Mouse (Mus musculus) cerebellum, postnatal 14 days (tissue): ENCODE measurements around the gene Ptgdr2.
A peak's percentile ranks its signal among the peaks of the same experiment; 100 is the strongest.

Experiments used
- DNase-seq, 2 experiments: peaks; one replicate each; pipeline ENCODE4 v3.0.0; 2021; ENCODE audit warnings: mixed read lengths in 2 of 2

The Ptgdr2 gene

DNA sequence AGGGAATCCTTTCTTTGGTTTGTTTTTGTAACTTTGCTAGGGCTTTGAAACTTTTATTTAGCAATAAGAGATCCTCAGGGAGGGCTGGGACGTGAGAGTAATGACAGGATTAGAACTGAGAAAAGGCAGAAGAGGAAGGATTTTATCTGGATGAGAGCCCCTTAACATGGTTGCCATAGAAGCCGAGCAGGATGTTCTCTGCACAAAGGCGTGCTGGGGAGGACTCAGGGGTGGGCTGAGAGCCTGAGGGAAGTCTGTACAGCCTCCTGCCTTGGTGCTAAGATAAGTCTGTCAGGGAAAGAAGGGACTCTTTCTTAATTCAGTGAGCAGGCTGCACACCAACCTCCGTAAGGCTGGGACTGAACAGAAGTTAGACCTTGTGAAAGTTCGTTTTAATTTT is 1.9 kb upstream of the Ptgdr2 start:
- no peak for DNase-seq

DNA sequence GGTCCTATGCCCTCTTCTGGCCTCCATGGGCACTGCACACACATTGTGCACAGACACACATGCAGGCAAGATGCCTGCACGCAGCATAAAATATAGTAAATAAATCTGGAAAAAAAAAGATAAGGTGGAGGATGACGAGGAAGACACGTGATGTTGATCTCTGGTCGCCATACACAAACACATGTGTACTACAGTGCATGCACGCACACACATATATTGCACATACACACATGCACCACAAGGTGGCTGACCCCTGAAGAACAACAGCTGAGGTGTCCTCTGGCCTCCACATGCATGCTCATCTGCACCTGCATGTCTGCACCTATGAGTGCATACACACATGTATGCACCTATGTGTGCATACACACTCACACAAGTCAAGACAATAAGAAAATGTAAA is 883 bp upstream of the Ptgdr2 start:
- no peak for DNase-seq

DNA sequence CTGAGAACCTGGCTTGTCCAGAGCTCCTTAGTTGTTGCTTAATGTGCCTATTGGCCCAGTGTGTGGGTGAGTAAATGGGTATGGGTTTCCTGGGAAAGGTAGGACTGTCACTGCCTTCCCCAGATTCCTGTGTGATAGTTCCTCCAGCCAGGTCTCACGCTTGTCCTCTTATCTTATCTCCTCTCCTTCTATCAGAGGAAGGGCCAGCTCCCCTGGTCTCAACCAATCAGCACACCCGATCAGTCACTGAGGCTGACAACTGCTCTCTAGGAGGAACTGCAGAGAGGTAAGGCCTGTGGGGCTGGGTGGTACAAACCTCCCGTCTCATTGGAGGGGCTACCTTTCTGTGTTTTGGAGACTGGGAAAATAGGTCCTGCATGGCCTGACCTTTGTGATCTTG is 1.8 kb downstream of the Ptgdr2 start:
- DNase-seq: no peak

DNA sequence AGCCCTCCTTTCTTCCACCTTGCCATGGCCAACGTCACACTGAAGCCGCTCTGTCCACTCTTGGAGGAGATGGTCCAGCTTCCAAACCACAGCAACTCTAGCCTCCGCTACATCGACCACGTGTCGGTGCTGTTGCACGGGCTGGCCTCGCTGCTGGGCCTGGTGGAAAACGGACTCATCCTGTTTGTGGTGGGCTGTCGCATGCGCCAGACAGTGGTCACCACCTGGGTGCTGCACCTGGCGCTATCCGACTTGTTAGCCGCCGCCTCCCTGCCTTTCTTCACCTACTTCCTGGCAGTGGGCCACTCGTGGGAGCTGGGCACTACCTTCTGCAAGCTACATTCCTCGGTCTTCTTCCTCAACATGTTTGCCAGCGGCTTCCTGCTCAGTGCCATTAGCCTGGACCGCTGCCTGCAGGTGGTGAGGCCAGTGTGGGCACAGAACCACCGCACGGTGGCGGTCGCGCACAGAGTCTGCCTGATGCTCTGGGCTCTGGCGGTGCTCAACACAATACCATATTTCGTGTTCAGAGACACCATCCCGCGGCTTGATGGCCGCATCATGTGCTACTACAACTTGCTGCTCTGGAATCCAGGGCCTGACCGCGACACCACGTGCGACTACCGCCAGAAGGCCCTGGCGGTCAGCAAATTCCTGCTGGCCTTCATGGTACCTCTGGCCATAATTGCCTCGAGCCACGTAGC is 3.3 kb downstream of the Ptgdr2 start:
- peak; percentile 89 to 92 for DNase-seq

DNA sequence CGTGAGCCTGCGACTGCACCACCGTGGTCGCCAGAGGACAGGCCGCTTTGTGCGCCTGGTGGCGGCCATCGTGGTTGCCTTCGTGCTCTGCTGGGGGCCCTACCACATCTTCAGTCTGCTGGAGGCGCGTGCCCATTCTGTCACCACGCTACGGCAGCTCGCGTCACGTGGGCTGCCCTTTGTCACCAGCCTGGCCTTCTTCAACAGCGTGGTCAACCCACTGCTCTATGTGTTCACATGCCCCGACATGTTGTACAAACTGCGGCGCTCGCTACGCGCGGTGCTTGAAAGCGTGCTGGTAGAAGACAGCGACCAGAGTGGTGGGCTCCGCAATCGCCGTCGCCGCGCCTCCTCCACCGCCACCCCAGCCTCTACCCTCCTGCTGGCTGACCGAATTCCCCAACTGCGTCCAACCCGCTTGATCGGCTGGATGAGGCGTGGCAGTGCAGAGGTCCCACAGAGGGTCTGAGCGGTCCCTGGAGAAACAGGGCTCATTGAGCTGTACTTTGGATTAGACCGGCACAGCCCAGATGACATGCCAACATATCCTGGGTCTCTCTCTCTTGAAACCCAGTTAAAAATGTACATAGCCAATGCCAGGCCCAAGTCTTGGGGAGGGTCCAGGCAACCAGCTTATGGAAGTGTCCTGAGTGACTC is 4.0 kb downstream of the Ptgdr2 start:
- DNase-seq: peak in 1 of 2 experiments; percentile 44

DNA sequence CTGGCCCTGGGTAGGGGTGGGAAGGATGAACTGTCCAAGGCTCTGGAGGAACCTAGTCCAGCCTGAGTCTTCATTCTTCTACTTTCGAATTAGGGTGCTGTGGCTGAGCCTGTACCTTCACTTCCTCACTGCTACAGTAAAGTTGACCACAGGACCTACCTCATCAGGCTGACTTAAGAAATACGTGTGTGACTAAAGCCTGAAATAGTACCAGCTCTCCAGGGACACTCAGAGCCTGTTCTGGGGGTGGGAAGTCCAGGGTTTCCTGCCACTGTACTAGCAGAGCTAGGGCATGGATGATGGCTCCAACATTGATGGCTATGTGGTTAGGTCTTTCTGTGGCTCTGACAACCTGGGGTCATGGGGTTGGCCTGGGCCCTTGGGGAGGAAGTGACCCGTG is 7.0 kb downstream of the Ptgdr2 start:
- no peak for DNase-seq

DNA sequence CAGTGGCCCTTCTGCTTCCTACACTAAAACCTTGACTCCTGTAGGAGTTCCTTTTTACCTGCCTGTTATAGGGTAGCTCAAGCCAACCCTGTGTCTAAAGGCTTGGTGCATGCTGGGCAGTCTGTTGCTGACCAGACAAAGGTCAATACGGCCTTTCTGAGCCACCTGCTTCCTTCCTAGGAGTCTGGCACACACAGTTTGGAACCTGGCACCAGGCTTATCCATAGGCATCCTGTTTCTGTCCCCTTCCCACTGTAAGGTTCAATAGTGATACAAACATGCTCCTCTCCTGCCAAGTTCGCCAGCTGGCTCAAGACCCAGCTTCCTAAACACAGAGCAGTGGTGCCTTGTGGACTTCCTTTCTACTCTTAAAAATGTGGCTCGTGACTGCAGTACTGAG is 9.5 kb downstream of the Ptgdr2 start:
- DNase-seq: peak; percentile 29 to 54

DNA sequence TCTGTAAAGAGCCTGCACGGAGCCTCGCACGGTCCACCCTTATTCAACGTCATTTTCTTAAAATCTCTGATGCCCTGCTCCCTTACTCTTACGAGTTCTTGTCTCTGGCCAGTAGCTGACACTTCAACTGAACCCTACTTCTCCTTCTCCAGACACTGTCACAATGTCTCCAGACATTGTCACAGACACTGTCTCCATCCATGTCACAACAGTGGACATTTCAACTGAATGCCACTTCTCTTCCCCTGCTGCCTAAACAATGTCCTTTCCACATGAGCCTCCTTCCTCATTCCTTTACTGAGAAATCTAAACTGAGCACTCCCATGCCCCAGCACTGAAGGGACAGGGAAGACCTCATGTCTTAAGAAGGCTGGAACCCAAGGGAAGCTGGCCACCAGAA is 10.3 kb downstream of the Ptgdr2 start:
- DNase-seq: no peak

DNA sequence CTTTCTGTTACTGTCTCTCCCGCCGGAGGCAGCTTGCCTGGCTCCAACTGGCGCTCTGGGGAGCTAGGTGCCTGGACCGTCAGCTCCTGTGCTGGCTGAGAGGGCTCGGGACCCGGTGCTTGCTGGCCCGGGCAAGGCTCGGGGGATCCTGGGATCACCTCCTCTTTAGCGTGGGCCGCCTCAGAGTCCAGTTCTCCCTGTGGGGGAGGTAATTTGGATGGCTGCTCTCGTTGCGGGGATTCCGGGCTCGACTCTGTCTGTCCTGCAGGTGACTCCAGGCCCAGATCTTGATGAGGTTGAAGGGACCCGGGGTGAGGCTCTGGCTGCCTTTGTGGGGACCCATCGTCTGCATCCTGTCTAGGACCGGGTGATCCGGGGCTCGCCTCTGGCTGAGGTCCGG is 11.5 kb downstream of the Ptgdr2 start:
- DNase-seq: peak in 1 of 2 experiments; percentile 29

DNA sequence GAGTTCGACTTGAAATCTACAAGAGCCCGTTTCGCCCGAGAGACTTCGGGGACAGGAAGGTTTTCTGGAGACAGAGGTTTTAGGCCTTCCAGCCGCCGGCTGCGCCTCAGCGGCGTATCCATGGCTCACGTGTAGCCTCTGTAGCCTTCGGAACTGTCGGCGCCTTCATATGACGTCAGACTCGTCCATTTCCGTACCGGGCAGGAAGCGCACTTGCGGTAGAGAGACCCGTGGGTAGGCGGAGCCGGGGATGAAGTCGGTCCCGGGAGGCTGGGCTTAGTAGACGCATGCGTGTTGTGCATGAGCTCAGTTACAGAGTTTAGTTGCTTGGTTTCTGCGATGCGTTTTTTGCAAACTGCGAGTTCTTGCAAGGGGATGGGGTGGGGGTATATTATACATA is 12.2 kb downstream of the Ptgdr2 start, which contains the start of gene Ccdc86:
TSS of gene Ccdc86 (minus strand) at position 155 of the 400 bp plus-strand sequence.
- peak; percentile 96 to 97 for DNase-seq

DNA sequence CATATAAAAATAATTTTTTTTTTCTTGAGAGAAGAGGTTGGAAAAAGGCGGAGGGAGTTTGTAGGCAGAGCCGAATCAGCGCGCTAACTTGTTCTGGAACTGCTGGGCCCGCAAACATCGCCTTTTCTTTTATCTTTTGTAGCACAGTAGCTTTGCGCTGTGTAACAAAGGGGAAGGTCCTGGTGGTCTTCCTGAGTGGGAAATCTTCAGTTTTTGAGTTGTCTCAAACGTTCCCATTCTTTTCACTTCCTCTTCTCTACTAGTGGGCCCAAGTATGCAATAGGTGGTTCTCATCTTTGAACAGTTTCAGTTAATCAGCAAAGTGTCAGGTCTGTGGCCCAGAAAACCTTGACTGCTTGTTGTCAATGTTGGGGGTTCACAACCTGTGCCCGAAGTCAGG is 12.6 kb downstream of the Ptgdr2 start:
- DNase-seq: no peak

DNA sequence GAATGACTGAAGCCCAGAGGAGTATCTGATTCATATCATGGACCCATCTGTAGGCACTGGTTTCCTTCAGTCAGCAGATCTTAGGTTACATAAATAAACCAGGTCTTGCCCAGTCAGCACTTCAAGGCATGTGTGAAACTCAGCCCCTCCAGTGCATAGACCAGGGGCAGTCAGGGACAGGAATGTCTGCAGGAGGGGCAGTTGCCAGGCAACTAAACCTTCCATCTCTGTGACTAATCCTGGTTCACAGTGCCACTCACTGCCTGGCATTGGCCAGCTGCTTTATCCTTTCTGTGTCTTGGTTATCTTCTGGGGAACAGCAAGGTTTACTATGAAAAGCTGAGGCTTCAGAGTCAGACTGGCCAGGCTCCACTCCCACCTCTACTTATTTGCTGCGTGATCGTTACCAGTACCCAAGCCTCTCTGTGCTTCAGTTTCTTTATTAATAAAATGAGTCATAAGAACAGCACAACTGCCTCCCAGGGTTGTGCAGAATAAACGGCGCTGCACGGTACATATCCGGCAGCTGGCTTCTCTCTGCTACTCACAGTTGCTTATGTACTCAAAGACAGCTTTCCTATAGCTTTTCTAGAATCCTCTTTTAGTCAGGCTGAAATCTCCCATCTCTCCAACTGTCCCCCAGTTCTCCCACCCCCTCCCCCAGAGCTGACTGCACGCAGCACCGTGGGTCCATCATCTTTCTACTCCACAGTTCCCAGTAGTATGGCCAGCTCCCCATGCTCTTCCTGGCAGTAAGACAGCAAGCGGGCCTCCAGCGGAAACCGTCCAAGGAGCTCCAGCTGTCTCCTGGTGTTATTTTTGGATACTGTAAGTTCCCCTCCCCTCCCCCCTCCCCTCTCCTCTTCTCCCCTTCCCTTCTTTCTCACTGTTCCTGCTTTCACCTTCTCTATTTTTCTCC is 15.3 kb downstream of the Ptgdr2 start:
- DNase-seq: peak; percentile 34 to 48

DNA sequence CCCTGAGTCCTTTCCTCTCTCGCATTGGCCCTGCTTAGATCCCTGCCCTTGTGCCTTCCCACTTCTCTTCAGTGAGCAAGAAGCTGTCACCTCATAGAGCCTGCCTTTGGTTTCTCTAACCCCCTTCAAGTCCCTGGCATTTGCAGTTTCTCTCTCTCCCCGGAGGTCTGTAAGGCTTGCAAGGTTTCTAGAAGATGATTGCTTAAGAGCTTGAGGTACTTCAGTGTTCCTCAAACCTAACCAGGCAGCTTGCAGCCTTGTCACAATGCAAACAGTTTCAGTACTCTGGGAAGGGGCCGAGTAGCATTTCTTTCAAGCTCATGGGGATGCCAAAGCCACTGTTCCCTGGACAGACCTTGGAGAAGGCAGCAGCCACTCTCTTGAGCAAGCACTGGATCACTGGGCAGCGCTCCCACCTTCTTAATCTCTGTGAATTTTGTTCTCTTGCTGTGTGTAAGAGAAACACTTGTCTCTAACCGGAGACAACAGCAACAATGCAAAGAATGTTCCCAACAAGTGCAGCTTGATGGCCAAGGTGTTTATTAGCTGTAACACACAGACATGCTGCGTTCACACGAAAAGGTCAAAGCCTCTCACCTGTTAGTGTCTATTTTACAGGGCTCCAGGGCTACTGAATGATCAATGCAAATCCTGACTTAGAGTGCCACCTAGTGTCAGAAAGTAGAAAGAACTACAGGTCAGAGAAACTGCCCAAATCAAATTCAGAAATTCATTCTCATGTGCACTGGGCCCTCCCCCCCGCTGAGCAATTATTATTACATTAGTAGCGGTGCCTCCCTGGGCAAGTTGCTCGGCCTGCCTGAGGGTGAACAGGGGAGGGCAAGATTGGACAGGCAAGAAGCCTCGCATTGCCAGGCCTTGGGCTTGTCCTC is 22.4 kb downstream of the Ptgdr2 start:
- peak; percentile 82 to 84 for DNase-seq

DNA sequence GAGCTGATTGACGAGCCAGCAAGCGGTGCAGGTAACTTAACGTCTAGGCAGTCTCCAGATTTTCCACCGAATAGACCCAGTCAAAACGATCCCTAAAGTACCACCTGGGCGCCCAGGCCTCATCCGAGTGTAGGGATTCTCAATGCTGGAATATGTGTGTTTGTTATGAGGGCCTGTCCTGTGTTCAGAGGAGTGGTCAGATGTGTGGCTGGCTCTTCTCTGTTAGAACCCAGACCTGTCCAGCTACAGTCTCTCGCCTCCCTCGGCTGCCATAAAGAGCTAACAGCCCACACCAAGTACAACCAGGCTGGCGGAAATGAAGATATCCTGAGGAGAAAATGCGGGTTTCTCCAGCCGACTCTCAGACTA is 23.0 kb downstream of the Ptgdr2 start:
- DNase-seq: no peak

DNA sequence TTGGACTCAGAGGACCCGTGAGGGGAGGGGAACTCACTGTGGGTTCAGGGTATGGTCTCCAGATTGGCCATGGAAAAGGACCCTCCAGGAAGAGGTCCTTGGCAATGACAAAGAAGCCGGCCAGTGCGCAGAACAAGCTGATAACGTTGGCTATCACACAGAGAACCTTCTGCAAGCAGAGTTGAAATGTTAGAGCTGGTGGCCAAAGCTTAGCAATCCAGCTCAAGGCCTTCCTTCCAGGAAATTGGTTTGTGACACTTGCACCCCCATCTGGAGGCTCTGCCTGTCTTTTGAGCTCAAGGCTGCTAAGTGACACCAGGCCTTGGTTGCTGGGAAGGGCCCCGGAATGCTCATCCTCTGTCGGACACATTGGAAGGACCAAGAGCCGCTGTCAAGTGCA is 28.8 kb downstream of the Ptgdr2 start:
- DNase-seq: no peak

DNA sequence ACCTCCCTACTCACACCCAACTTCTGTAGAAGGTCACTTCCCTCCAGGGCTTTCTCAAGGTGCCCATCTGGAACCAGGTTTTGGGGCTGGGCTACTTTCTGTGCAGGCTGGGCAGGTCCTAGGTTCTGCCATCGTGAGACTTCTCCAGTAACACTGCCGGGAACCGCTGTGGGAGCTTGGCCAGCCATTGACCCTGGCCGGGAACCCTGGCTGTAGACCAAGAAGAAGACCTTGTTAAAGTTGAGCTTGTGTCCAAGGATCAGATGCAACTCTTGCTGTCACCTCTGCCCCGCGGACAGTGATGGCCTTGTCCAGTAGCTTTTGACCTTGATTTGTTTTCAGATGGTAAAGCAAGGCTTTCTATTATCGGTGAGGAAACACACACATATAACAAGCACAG is 31.6 kb downstream of the Ptgdr2 start:
- DNase-seq: no peak

DNA sequence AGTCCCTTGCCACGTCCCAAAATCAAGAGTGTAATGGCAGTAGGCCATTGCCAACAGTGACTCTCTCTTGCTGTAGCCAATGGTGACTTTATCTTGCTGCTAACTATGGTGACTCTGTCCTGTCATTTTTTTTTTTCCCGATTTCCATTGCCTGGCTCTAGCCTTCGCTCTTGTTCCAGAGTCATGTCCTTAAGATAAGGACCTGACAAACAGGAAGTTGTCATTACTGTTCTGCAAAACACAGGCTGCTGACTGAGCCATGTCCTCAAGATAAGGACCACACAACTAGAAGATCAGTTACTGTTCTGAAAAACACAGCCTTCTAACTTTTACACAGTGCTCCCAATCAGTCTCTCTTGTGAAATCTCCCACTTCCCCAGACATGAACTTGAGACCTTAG is 33.5 kb downstream of the Ptgdr2 start:
- no peak for DNase-seq

DNA sequence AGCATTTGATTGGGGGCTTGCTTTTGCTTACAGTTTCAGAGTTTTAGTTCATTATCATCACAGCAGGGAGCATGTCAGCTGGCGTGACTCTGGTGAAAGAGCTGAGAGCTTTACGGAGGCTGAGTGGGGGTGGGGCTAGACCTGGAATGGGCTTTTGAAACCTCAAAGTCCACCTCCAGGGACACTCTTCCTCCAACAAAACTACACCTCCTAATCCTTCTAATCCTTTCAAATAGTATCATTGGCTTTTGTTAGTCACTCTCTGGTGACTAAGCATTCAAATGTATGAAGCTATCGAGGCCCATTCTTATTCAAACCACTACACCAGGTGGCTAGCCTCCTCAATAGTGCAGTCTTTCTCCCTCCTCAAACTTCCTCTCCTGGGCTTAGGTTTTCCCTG is 35.7 kb downstream of the Ptgdr2 start:
- no peak for DNase-seq

DNA sequence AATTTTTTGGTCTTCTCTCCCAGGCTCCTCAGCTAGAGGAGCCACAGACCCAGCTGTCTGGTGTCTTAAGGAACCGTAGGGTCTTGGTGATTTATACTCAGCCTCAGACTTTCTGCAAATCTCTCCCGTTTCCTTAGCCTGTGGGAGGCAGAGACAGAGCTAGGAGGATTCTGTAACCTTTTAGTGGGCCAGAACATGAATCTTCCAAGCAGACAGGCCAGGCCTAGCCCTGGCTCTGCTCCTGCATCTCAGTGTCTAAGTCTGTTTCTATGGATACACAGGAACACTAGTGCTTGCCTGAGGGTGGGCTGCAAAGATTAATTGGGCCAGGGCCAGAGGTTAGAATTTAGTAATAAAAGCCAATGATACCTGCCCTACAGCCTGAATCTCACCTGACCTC is 36.2 kb downstream of the Ptgdr2 start:
- DNase-seq: no peak

DNA sequence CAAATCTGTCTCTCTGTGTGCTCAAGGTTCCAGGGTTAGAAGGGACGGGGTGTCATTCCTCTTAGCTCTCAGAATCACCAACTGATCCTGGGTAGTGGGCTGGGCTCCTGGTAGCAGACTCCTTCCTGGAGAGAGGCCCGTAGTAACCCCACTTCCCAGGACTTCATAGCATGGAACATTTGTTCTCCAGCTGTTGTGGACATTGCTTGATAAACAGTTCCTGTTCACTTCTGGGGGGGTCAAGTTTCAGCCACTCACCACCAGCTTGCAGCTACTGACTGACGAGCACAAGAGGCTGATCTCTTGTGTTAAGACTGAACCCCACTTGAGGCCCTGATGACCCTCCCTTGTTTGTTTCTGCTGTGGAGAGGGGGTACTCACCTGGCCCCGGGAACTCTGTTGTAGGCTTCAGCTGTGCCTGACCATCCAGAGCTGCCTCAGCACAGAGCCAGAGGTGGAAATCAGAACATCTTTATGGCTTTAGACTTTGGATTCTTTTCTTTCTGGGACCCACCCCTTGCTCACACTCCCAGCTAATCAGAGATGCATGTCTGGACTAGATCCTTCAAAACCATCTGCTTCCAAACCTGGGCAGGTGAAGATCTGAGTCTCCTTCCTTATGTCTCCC is 37.4 kb downstream of the Ptgdr2 start, which contains the start of gene Ms4a10:
TSS of gene Ms4a10 (minus strand) at position 433 of the 628 bp plus-strand sequence.
- DNase-seq: no peak

DNA sequence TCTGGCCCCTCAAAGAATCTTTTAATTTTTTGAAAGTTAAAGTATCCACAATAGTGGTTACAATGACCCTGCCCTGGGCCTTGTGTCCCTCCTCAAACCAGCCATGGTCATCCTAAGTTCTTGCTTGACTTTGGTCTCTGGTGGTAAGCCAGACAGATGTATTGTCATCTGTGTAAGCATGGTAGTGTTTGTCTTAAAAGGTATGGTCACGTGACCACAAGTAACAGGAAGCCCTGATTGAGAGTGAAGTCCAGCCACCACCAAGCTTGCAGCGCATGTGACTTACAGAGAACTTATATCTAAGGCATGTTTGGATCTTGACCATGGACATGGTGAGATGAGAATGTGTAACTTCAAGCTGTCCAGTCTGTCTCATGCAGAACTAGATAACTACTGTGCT is 38.2 kb downstream of the Ptgdr2 start:
- DNase-seq: no peak

DNA sequence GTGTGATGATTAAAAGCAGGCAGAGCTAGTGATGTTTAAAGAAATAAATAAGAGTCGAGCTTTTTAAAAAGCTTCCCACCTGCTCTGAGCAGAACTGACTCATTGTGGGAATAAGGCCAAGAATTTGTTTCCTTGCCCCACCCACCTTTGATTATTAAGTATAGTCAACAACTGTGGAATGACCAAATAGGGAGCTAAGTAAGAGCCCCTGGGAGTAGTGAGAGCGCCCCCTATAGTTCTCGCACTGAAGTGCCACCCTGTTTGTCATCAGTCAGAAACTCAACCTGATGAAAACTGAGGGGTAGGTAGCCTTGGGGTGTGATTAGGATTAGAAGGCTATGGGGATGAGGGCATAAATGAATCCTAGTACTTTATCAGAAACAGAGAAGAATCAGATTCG is 39.4 kb downstream of the Ptgdr2 start:
- DNase-seq: no peak
